Mouse (Mus musculus) embryonic fibroblast, embryonic 13.5 days (primary cell): ENCODE data around the gene Acot7.
A peak's percentile ranks its signal among the peaks of the same experiment; 100 is the strongest.

Experiments
- CTCF ChIP-seq: IDR thresholded peaks from 2 replicates; pipeline ENCODE4 v1.5.1; 2011; ENCODE audit warnings: mild to moderate bottlenecking, control low read depth, low read length, moderate library complexity, borderline replicate concordance; ENCODE audit not compliant: insufficient read depth
- POLR2A ChIP-seq: IDR thresholded peaks from 2 replicates; pipeline ENCODE4 v1.6.1; 2011; ENCODE audit warnings: low read depth, mild to moderate bottlenecking, control low read depth, low read length, moderate library complexity

- TF ChIP-seq CTCF (peak; percentile 43; the same call in 1 of the 2 replicates), POLR2A (no peak)
Measured at GRCm38 (mm10) chr4:152140441-152140840, 37.5 kb upstream of the Acot7 start.
